11 mouse cellular contexts compared by ENCODE assay signal in genomic region chr15:89322670-89323522, GRCm38 (mm10). TPM values are rescaled to one million over a fixed set of nuclear protein-coding genes. Genes with fewer than 3 reads are reported as not detected.
DNase-seq lines count a peak whose midpoint lies in the region; ATAC-seq and TF ChIP-seq lines count a peak whose summit lies in the region.
"Had no signal": no experiment of that assay in that cellular context is flagged by ENCODE, and none has a peak within 500 bp of the region (broad histone marks: within the 10 kb centered on the region; RNA-seq: fewer than 3 reads in every experiment).

Gene Adm2 (plus strand): TSS chr15:89322720.

- no peak within 1 kb of the TSS for H3K27ac ChIP-seq in heart, postnatal 0 days (ENCODE audit: low read depth)
- H3K27ac ChIP-seq in hindbrain, embryonic 16.5 days (ENCODE audit: low read depth, low read length), result no peak within 1 kb of the TSS
- no peak within 1 kb of the TSS for H3K27ac ChIP-seq in midbrain, embryonic 14.5 days (replicated peaks; ENCODE audit: low read depth, low read length)
- H3K27ac ChIP-seq in cerebellum, adult 2 months (ENCODE audit: insufficient read depth, low read length), result no peak within 1 kb of the TSS

- H3K9ac ChIP-seq in heart, postnatal 0 days (replicated peaks; ENCODE audit: low read depth, low read length), result no peak within 1 kb of the TSS
- H3K9ac ChIP-seq in hindbrain, embryonic 16.5 days (ENCODE audit: low read depth, low read length), result no peak within 1 kb of the TSS
- no peak within 1 kb of the TSS for H3K9ac ChIP-seq in midbrain, embryonic 14.5 days (replicated peaks; ENCODE audit: low read length)

- no peak for TF ChIP-seq EP300 in heart, postnatal 0 days (IDR thresholded peaks at IDR 0.05; ENCODE audit: low read depth)

- intact Hi-C loops in heart, postnatal 36 days (cut with DNase I), result no loop called here

- H3K9me3 ChIP-seq in heart, postnatal 0 days (replicated peaks; ENCODE audit: control insufficient read depth, low read length), result no peaks in the 10 kb centered on the region
- H3K9me3 ChIP-seq in hindbrain, embryonic 16.5 days (ENCODE audit: control insufficient read depth, low read length), result no peaks in the 10 kb centered on the region
- H3K9me3 ChIP-seq in midbrain, embryonic 14.5 days (ENCODE audit: control insufficient read depth, low read length), result no peaks in the 10 kb centered on the region

- no peak for TF ChIP-seq POLR2A in cerebellum, adult 2 months (IDR thresholded peaks at IDR 0.05; ENCODE audit: borderline replicate concordance, insufficient read depth, low read length)

- peak within 1 kb of the TSS; percentile 21 for H3K4me3 ChIP-seq in heart, postnatal 0 days (ENCODE audit: low read depth, low read length)
- no peak within 1 kb of the TSS for H3K4me3 ChIP-seq in hindbrain, embryonic 16.5 days (ENCODE audit: low read length)
- no peak within 1 kb of the TSS for H3K4me3 ChIP-seq in midbrain, embryonic 14.5 days (replicated peaks; ENCODE audit: low read depth, low read length)
- no peak within 1 kb of the TSS for H3K4me3 ChIP-seq in cerebellum, adult 2 months (replicated peaks; ENCODE audit: insufficient read depth, low read depth, low read length)

- TF ChIP-seq CTCF in heart, postnatal 0 days (IDR thresholded peaks at IDR 0.05; ENCODE audit: low read depth), result no peak
- no peak for TF ChIP-seq CTCF in cerebellum, adult 2 months (IDR thresholded peaks at IDR 0.05; ENCODE audit: borderline replicate concordance, insufficient read depth, low read depth, low read length)

- H3K4me2 ChIP-seq in heart, postnatal 0 days (ENCODE audit: low read depth, low read length), result peak within 1 kb of the TSS; percentile 55
- H3K4me2 ChIP-seq in hindbrain, embryonic 16.5 days (ENCODE audit: low read length), result peak within 1 kb of the TSS; percentile 31
- peak within 1 kb of the TSS; percentile 23; the same call in 1 of the 2 replicates for H3K4me2 ChIP-seq in midbrain, embryonic 14.5 days (ENCODE audit: low read length)

- 5% methylated on average over 26 of the region's 26 CpGs for WGBS in heart, postnatal 0 days
- 10% methylated on average over 26 of the region's 26 CpGs for WGBS in hindbrain, embryonic 16.5 days
- 7% methylated on average over 26 of the region's 26 CpGs for WGBS in midbrain, embryonic 14.5 days
- 14% methylated on average over 26 of the region's 26 CpGs for WGBS in cerebellum, adult 2 months

- H3K27me3 ChIP-seq in heart, postnatal 0 days (ENCODE audit: control insufficient read depth, insufficient read depth, low read length), result peaks cover 25% of the 10 kb centered on the region
- H3K27me3 ChIP-seq in hindbrain, embryonic 16.5 days (replicated peaks; ENCODE audit: control insufficient read depth, insufficient read depth, low read length), result 0 out of 2 replicates have a peak, but pooled peaks cover 2% of the 10 kb centered on the region
- H3K27me3 ChIP-seq in midbrain, embryonic 14.5 days (ENCODE audit: control insufficient read depth, insufficient read depth, low read length), result no peaks in the 10 kb centered on the region
- H3K27me3 ChIP-seq in cerebellum, adult 2 months (ENCODE audit: control insufficient read depth, insufficient read depth, low read length), result no peaks in the 10 kb centered on the region

- no peak; the same call in 1 of the 2 replicates for ATAC-seq in heart, postnatal 0 days (ENCODE audit: insufficient read depth, low read depth)
- ATAC-seq in hindbrain, embryonic 16.5 days, result no peak
- ATAC-seq in midbrain, embryonic 14.5 days (ENCODE audit: low FRiP score, low TSS enrichment), result no peak

- H3K36me3 ChIP-seq in heart, postnatal 0 days (replicated peaks; ENCODE audit: control insufficient read depth, insufficient read depth, low read length), result no peaks in the 10 kb centered on the region
- no peaks in the 10 kb centered on the region for H3K36me3 ChIP-seq in hindbrain, embryonic 16.5 days (ENCODE audit: control insufficient read depth, insufficient read depth, low read length)
- no peaks in the 10 kb centered on the region for H3K36me3 ChIP-seq in midbrain, embryonic 14.5 days (ENCODE audit: control insufficient read depth, insufficient read depth, low read length)

- no peak for DNase-seq in heart, postnatal 0 days (ENCODE audit: low spot score)
- no peak for DNase-seq in heart, postnatal 36 days
- DNase-seq in embryo, embryonic 10.5 days (ENCODE audit: low spot score), result peak; percentile 23
- no peak for DNase-seq in midbrain, embryonic 14.5 days
- no peak for DNase-seq in frontal cortex, postnatal 36 days (ENCODE audit: low spot score in 2 of 2)
- DNase-seq in right cerebral cortex, postnatal 4 days, result no peak
- DNase-seq in cerebellum, adult 2 months, result no peak
- DNase-seq: cerebellum, postnatal 36 days; thymus, adult 18-20 months had no signal

- peaks cover 4% of the 10 kb centered on the region; the same call in 1 of the 2 replicates for H3K4me1 ChIP-seq in heart, postnatal 0 days (ENCODE audit: control insufficient read depth, insufficient read depth)
- H3K4me1 ChIP-seq in hindbrain, embryonic 16.5 days (ENCODE audit: control insufficient read depth, insufficient read depth, low read depth, low read length), result no peaks in the 10 kb centered on the region
- no peaks in the 10 kb centered on the region for H3K4me1 ChIP-seq in midbrain, embryonic 14.5 days (ENCODE audit: control insufficient read depth, insufficient read depth, low read length)
- H3K4me1 ChIP-seq in cerebellum, adult 2 months (ENCODE audit: control insufficient read depth, insufficient read depth, low read length), result no peaks in the 10 kb centered on the region

RNA-seq across cellular contexts. Expression of gene Adm2, which starts in this region (rescaled TPM):
- total RNA-seq in heart, postnatal 0 days (2014; rRNA removed; ENCODE audit: low replicate concordance), result not detected in 2 replicates
- not detected in 2 replicates for polyA plus RNA-seq in heart, postnatal 0 days (2015; fragmentation: Nextera tagmentation; extraction: Ambion mirVana)
- not detected for total RNA-seq in heart, postnatal 36 days (2021)
- polyA plus RNA-seq in hindbrain, embryonic 16.5 days (2015; fragmentation: Nextera tagmentation; extraction: Ambion mirVana), result not detected in 2 replicates
- not detected in 2 replicates for polyA plus RNA-seq in midbrain, embryonic 14.5 days (2014; fragmentation: Nextera tagmentation; extraction: Ambion mirVana)
- polyA plus RNA-seq in cerebellum, adult 2 months (2012; rRNA removed), result not detected in 2 replicates
- total RNA-seq: left cerebral cortex, postnatal 36 days had no signal
